Mouse (Mus musculus) G1E (cell line): ENCODE data around the gene Pbx1.

Source experiments
- CTCF ChIP-seq: IDR thresholded peaks from 2 replicates; pipeline ENCODE4 v1.5.1; 2012; ENCODE audit warnings: low read depth, low read length, inconsistent platforms, mixed read lengths
- GATA1 ChIP-seq: IDR thresholded peaks from 2 replicates; pipeline ENCODE4 v1.6.1; 2012; ENCODE audit warnings: borderline replicate concordance, low read length, inconsistent platforms, mixed read lengths

DNA sequence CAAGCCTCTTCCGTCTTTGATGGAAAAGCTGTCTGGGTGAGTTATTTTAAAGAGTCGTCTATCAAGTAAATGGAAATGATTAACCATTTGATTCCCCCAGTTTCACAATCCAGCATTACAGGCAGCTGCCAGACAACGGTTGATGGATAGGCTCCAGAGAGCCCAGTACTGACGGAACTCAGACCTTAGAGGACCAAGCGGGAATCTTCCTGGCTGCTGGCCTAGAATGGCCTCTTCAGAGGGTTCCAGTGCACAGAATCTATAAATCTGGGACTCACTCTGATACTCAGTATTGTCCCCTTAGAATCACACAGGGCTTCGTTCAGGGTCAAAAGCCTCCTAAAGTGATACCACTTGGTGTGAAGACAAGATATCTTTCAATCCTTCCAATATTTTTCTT lies 216.6 kb downstream of the Pbx1 start:
- TF ChIP-seq CTCF (no peak), GATA1 (no peak)
